Mouse (Mus musculus): Measurements from ENCODE around the gene Gosr2. TPM values are rescaled to one million over a fixed set of nuclear protein-coding genes. Genes with fewer than 3 reads are reported as not detected.

Gene Gosr2
- total RNA-seq, 2 experiments from 2014 or later, result 67.1 to 68.6 TPM

- no peak for DNase-seq (ENCODE audit: low spot score in 2 of 2)
Observed at GRCm38 (mm10) chr11:103648656-103649055, 49.0 kb downstream of the Gosr2 start.

GRCm38 (mm10) chr11:103647921-103648620 lies 49.6 kb downstream of the Gosr2 start:
- DNase-seq (ENCODE audit: low spot score in 2 of 2), result no peak

- peak in 1 of 2 experiments; percentile 7 for DNase-seq (ENCODE audit: low spot score in 2 of 2)
Observed at GRCm38 (mm10) chr11:103646301-103646700, 51.4 kb downstream of the Gosr2 start.

GRCm38 (mm10) chr11:103645731-103646130 lies 52.0 kb downstream of the Gosr2 start:
- peak in 1 of 2 experiments; percentile 5 for DNase-seq (ENCODE audit: low spot score in 2 of 2)

GRCm38 (mm10) chr11:103643211-103643610 lies 54.5 kb downstream of the Gosr2 start:
- DNase-seq (ENCODE audit: low spot score in 2 of 2), result no peak

- peak in 1 of 2 experiments; percentile 38 for DNase-seq (ENCODE audit: low spot score in 2 of 2)
Observed at GRCm38 (mm10) chr11:103639407-103639946, 58.2 kb downstream of the Gosr2 start.

GRCm38 (mm10) chr11:103638790-103639189 lies 58.9 kb downstream of the Gosr2 start, which contains the start of gene Lyzl6:
TSS of gene Lyzl6 (minus strand) at chr11:103638890.
- DNase-seq (ENCODE audit: low spot score in 2 of 2), result no peak

GRCm38 (mm10) chr11:103636261-103636660 lies 61.4 kb downstream of the Gosr2 start:
- no peak for DNase-seq (ENCODE audit: low spot score in 2 of 2)

GRCm38 (mm10) chr11:103635481-103635880 lies 62.2 kb downstream of the Gosr2 start:
- DNase-seq (ENCODE audit: low spot score in 2 of 2), result no peak

GRCm38 (mm10) chr11:103634806-103635205 lies 62.9 kb downstream of the Gosr2 start:
- no peak for DNase-seq (ENCODE audit: low spot score in 2 of 2)

GRCm38 (mm10) chr11:103627453-103627852 lies 70.2 kb downstream of the Gosr2 start:
- DNase-seq (ENCODE audit: low spot score in 2 of 2), result no peak

Other genes starting within 250 kb of the Gosr2 start
- not detected for gene Lrrc37a, start 193.3 kb downstream of the Gosr2 start, total RNA-seq (2021)
- gene Gm884, start 76.8 kb downstream of the Gosr2 start, total RNA-seq (2021), result not detected
- not detected for gene Lyzl6, start 59.0 kb downstream of the Gosr2 start, total RNA-seq (2021)
- gene Rprml, start 48.3 kb downstream of the Gosr2 start, total RNA-seq (2021), result under 1 TPM in 1 of 2 experiments, not detected in 1; 0.27 TPM
- not detected for gene Wnt9b, start 51.9 kb upstream of the Gosr2 start, total RNA-seq (2021)
- under 1 TPM; 0.21 to 0.27 TPM for gene Wnt3, start 76.3 kb upstream of the Gosr2 start, total RNA-seq (2021)

All from gastrocnemius, postnatal 4 days (tissue).